19 mouse cellular contexts compared by ENCODE assay signal in genomic region chrX:51561880-51562279, GRCm38 (mm10).
DNase-seq lines count a peak whose midpoint lies in the region; ATAC-seq and TF ChIP-seq lines count a peak whose summit lies in the region.
"Had no signal": no experiment of that assay in that cellular context is flagged by ENCODE, and none has a peak within 500 bp of the region (broad histone marks: within the 10 kb centered on the region; RNA-seq: fewer than 3 reads in every experiment).

No protein-coding gene starts in this region.

- peak; percentile 87 for ATAC-seq in Patski
- ATAC-seq: forebrain, embryonic 14.5 days; liver, postnatal 0 days had no signal

- TF ChIP-seq CTCF in Patski (IDR thresholded peaks at IDR 0.05), result no peak

- peaks cover 19% of the 10 kb centered on the region for H3K27me3 ChIP-seq in Patski
- H3K27me3 ChIP-seq: midbrain, embryonic 12.5 days had no signal

- POLR2A ChIA-PET in Patski (lab: Charles Lee), result interaction anchor here (0.9 to 1.1 kb wide), 2 partner anchors 52 to 72 kb away, joined by 3 read pairs; no protein-coding TSS in a partner anchor

- CTCF ChIA-PET in Patski (lab: Charles Lee), result no interaction called here

- in situ Hi-C loops in Patski (cut with MboI; ENCODE audit: low pct_unique_long_range_greater_than_20kb), result no loop called here

- peak; percentile 9 for DNase-seq in adrenal gland, postnatal 10 days
- no peak for DNase-seq in adrenal gland, adult 18-20 months (ENCODE audit: low spot score in 2 of 2)
- DNase-seq in Patski (ENCODE audit: low read depth, low spot score), result peak; percentile 41
- DNase-seq in kidney, adult 9 months, result peak; percentile 11
- peak; percentile 23 for DNase-seq in kidney, postnatal 14 days
- no peak for DNase-seq in layer of hippocampus, adult 9-11 months
- DNase-seq in urinary bladder, adult 18-20 months (ENCODE audit: low spot score in 2 of 2), result no peak
- DNase-seq in embryo, embryonic 9.5 days (ENCODE audit: extremely low spot score), result no peak
- DNase-seq: cerebellum, adult 8-10 months; cerebellum, postnatal 36 days; embryo, embryonic 11 days; gastrocnemius, postnatal 36 days; left cerebral cortex, postnatal 4 days; liver, postnatal 0 days; lung, postnatal 14 days; right cerebral cortex, postnatal 14 days; thymus, adult 2 months had no signal

Comparison
In these comparisons a context has a peak if more than half of its experiments do, and no peak if none do; other contexts are left out.
1. DNase-seq: peak in adrenal gland, postnatal 10 days (single experiment), Patski (single experiment), kidney, adult 9 months (single experiment) and kidney, postnatal 14 days (single experiment); none in adrenal gland, adult 18-20 months (0 of 2), layer of hippocampus, adult 9-11 months (single experiment), urinary bladder, adult 18-20 months (0 of 2) and embryo, embryonic 9.5 days (single experiment).